Mouse (Mus musculus) right cerebral cortex, postnatal 14 days (tissue): ENCODE data around the gene Ptch2.

Source experiments
- DNase-seq: peaks from one replicate; pipeline ENCODE4 v3.0.0; 2022

Ptch2 gene

GRCm38 (mm10) chr4:117156372-117156771, 60.5 kb downstream of the Ptch2 start:
- DNase-seq, result no peak

GRCm38 (mm10) chr4:117159666-117160065, 63.8 kb downstream of the Ptch2 start:
- no peak for DNase-seq

DNA sequence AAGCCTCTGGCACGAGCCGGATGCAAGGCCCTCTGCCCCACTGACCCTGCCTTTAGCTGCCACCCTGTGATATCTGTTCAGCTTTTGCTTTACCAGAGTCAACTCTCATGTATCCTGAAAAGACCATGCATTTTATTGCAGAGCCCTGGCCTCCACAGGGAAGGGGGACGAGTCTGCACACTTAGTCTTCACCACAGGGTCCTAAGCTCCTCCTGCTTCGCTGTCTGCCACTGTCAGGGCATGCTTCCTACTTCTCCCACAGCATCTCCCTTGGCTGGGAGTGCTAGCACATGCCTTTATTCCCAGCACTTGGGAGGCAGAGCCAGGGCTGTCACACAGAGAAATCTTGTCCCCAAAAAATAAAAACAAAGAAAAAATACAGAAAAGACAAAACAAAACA, 65.3 kb downstream of the Ptch2 start:
- DNase-seq, result no peak
